Mouse (Mus musculus): ENCODE data around the gene Krt32. TPM values are rescaled to one million over a fixed set of nuclear protein-coding genes. Genes with fewer than 3 reads are reported as not detected.

The Krt32 gene
- not detected in 2 replicates for polyA plus RNA-seq (2014; fragmentation: Nextera tagmentation; extraction: Ambion mirVana)

DNA sequence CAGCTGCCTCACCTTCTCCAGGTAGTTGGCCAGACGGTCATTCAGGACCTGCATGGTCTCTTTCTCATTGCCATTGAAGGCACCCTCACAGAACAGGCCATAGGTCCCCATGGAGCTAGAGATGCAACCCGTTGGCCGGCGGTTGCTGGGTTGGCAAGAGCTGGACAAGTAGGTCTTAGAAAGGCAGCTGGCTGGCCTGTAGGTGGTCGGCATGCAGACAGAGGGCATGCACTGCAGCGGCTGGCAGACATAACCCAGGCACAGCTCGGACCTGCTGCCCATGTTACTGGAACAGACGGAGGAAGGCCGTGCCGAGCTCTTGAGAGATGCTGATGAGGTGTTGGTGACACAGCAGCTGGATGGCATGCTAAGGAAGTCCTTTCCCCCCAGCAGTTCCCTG, at the start of gene Krt32:
Gene Krt32, minus strand, starts transcription at position 366 of the 400 bp plus-strand sequence.
- 94% methylated on average over 10 of the region's 10 CpGs for WGBS
- DNase-seq (ENCODE audit: low spot score, missing footprints) = no peak
- no peaks in the 10 kb centered on the region for H3K36me3 ChIP-seq (ENCODE audit: control insufficient read depth, insufficient read depth, low read length)
- no peak within 1 kb of the TSS for H3K4me3 ChIP-seq (ENCODE audit: low read depth, low read length)
- H3K27me3 ChIP-seq (ENCODE audit: control insufficient read depth, insufficient read depth, low read length) = no peaks in the 10 kb centered on the region
- no peak within 1 kb of the TSS for H3K9ac ChIP-seq (ENCODE audit: low read length)
- H3K4me2 ChIP-seq = no peak within 1 kb of the TSS
- ATAC-seq (ENCODE audit: low FRiP score) = no peak
- no peaks in the 10 kb centered on the region for H3K9me3 ChIP-seq (ENCODE audit: control insufficient read depth, low read length)
- no peaks in the 10 kb centered on the region for H3K4me1 ChIP-seq (ENCODE audit: control insufficient read depth, insufficient read depth, low read length)
- H3K27ac ChIP-seq (ENCODE audit: low read depth, low read length) = no peak within 1 kb of the TSS

DNA sequence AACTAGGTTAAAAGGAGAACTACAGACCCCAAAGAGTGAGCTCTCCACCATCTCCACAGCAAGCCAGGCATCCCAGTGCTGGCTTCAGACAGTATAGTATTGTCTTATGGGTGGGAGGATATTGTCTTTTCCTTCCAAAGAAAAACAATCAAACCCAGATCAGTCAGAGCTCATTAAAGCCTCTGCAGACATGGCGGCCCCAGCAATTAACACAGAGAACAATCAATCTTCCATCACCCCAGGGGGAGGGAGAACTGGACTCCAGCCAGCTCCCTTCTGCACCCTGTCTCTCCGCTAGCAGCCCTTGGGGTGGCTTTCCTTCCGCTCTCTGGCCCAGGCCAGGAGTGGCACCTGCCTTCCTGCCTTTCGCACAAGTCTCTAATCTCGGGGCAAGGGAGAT, 49.7 kb upstream of the Krt32 start:
- Histone ChIP-seq H3K27ac (ENCODE audit: low read depth, low read length) (no peak overlapping the region), H3K4me3 (ENCODE audit: low read depth, low read length) (no peak overlapping the region), H3K4me2 (no peak overlapping the region), H3K27me3 (ENCODE audit: control insufficient read depth, insufficient read depth, low read length) (no peaks in the 10 kb centered on the region), H3K9me3 (ENCODE audit: control insufficient read depth, low read length) (no peaks in the 10 kb centered on the region), H3K9ac (ENCODE audit: low read length) (no peak overlapping the region), H3K36me3 (ENCODE audit: control insufficient read depth, insufficient read depth, low read length) (no peaks in the 10 kb centered on the region), H3K4me1 (ENCODE audit: control insufficient read depth, insufficient read depth, low read length) (peaks cover 19% of the 10 kb centered on the region)
- ATAC-seq (ENCODE audit: low FRiP score) = 0 out of 2 replicates have a peak, but pooled peaks have one; percentile 24
- peak; percentile 85 for DNase-seq (ENCODE audit: low spot score, missing footprints)
- WGBS = 61% methylated on average over 5 of the region's 5 CpGs

DNA sequence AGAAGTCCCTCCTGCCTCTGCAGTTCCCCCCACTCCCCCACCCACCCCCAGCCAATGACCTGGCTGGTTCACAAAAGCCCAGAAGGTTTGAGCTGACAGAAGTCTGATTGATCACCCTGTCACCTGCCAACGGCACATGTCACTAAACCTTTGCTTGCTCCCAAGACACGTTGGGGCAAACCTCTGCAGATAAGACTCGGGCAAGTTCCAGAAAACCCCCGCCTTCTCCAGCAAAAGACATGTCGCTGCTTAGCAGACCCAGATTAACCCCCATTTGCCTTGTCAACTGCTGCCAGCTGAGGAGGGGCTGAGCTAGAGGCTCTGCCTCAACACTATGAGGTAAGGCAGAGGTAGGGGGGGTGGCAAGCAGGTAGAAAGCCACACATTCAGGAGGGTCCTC, 48.5 kb upstream of the Krt32 start:
- no peak overlapping the region for H3K27ac ChIP-seq (ENCODE audit: low read depth, low read length)
- H3K36me3 ChIP-seq (ENCODE audit: control insufficient read depth, insufficient read depth, low read length) = no peaks in the 10 kb centered on the region
- DNase-seq (ENCODE audit: low spot score, missing footprints) (peak; percentile 86), ATAC-seq (ENCODE audit: low FRiP score) (no peak)
- H3K4me2 ChIP-seq = no peak overlapping the region
- no peaks in the 10 kb centered on the region for H3K9me3 ChIP-seq (ENCODE audit: control insufficient read depth, low read length)
- H3K9ac ChIP-seq (ENCODE audit: low read length) = no peak overlapping the region
- H3K27me3 ChIP-seq (ENCODE audit: control insufficient read depth, insufficient read depth, low read length) = no peaks in the 10 kb centered on the region
- H3K4me1 ChIP-seq (ENCODE audit: control insufficient read depth, insufficient read depth, low read length) = peaks cover 19% of the 10 kb centered on the region
- 29% methylated on average over 5 of the region's 5 CpGs for WGBS
- no peak overlapping the region for H3K4me3 ChIP-seq (ENCODE audit: low read depth, low read length)

DNA sequence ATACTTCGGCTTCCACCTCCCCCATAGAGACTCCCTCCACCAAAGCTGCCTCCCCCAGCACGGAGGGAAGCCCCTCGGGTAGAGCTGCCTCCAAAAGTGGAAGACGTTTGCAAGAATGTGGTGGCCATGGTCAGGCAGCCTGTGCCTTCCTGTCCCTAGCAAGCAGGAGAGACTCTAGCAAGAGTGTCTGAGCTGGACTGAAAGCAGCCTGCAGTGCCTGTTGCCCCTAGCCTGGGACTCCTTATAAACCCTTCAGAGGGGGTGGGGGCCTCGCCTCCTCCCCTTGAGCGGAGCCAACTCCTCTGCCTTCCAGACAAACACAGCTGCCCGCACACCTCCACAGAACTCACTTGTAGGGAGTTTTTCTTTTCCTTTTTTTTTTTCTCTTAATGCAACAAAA, 47.7 kb upstream of the Krt32 start, which contains the start of gene Krt15:
Gene Krt15, minus strand, starts transcription at position 198 of the 400 bp plus-strand sequence.
- Histone ChIP-seq H3K9me3 (ENCODE audit: control insufficient read depth, low read length) (no peaks in the 10 kb centered on the region), H3K4me1 (ENCODE audit: control insufficient read depth, insufficient read depth, low read length) (peaks cover 19% of the 10 kb centered on the region), H3K36me3 (ENCODE audit: control insufficient read depth, insufficient read depth, low read length) (no peaks in the 10 kb centered on the region), H3K27ac (ENCODE audit: low read depth, low read length) (no peak within 1 kb of the TSS), H3K27me3 (ENCODE audit: control insufficient read depth, insufficient read depth, low read length) (no peaks in the 10 kb centered on the region), H3K4me3 (ENCODE audit: low read depth, low read length) (no peak within 1 kb of the TSS), H3K4me2 (no peak within 1 kb of the TSS), H3K9ac (ENCODE audit: low read length) (no peak within 1 kb of the TSS)
- ATAC-seq (ENCODE audit: low FRiP score) (no peak), DNase-seq (ENCODE audit: low spot score, missing footprints) (no peak)
- WGBS = 66% methylated on average over 7 of the region's 7 CpGs

DNA sequence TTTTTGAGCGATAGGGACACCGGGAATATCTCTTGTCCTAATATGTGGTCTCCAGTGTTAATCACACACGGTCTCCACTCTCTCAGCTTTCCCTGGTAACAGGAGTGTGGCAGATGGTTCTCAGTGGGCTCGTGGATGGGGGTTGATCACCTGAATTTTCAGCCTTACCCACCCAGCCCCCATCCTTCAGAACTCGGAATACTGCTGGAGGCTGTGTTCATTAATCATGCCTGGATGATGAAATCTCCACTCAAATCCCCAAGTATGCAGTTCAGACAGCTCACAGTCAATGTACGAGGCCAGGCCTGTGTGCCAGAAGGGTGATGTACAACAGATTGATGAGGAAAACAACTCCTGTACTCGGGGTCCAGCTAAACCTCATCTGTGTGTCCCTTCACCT, 36.9 kb upstream of the Krt32 start:
- H3K27ac ChIP-seq (ENCODE audit: low read depth, low read length) = no peak overlapping the region
- H3K4me1 ChIP-seq (ENCODE audit: control insufficient read depth, insufficient read depth, low read length) = no peaks in the 10 kb centered on the region
- no peak overlapping the region for H3K4me2 ChIP-seq
- 85% methylated on average over 7 of the region's 7 CpGs for WGBS
- H3K36me3 ChIP-seq (ENCODE audit: control insufficient read depth, insufficient read depth, low read length) = no peaks in the 10 kb centered on the region
- no peak overlapping the region for H3K4me3 ChIP-seq (ENCODE audit: low read depth, low read length)
- ATAC-seq (ENCODE audit: low FRiP score) (no peak), DNase-seq (ENCODE audit: low spot score, missing footprints) (no peak)
- H3K9me3 ChIP-seq (ENCODE audit: control insufficient read depth, low read length) = no peaks in the 10 kb centered on the region
- no peaks in the 10 kb centered on the region for H3K27me3 ChIP-seq (ENCODE audit: control insufficient read depth, insufficient read depth, low read length)
- no peak overlapping the region for H3K9ac ChIP-seq (ENCODE audit: low read length)

DNA sequence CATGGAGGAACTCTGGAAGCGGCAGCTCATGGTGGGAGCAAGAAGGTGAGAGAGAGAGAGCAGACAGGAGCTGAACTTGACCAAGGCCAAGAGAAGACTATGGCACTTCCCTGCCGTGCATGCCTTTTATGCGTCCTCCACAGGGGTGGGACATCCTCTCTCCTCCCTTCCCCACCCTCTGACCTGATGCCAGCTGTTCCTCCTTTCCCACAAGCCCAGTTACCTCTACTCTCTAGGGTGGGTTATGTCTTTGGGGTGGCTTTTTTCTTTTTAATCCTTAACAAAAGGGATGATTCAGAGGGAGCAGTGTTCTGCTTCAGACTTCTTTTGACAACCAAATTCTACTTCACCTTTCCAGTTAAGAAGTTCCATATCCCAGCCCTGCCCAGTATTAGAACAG, 33.4 kb upstream of the Krt32 start, which contains the start of gene Krt13:
Gene Krt13, minus strand, starts transcription at position 101 of the 400 bp plus-strand sequence.
- ATAC-seq (ENCODE audit: low FRiP score) (no peak), DNase-seq (ENCODE audit: low spot score, missing footprints) (no peak)
- H3K9me3 ChIP-seq (ENCODE audit: control insufficient read depth, low read length) = no peaks in the 10 kb centered on the region
- H3K9ac ChIP-seq (ENCODE audit: low read length) = no peak within 1 kb of the TSS
- no peak within 1 kb of the TSS for H3K4me3 ChIP-seq (ENCODE audit: low read depth, low read length)
- no peaks in the 10 kb centered on the region for H3K4me1 ChIP-seq (ENCODE audit: control insufficient read depth, insufficient read depth, low read length)
- no peak within 1 kb of the TSS for H3K4me2 ChIP-seq
- no peaks in the 10 kb centered on the region for H3K36me3 ChIP-seq (ENCODE audit: control insufficient read depth, insufficient read depth, low read length)
- H3K27ac ChIP-seq (ENCODE audit: low read depth, low read length) = no peak within 1 kb of the TSS
- no peaks in the 10 kb centered on the region for H3K27me3 ChIP-seq (ENCODE audit: control insufficient read depth, insufficient read depth, low read length)
- 73% methylated on average over 3 of the region's 3 CpGs for WGBS

DNA sequence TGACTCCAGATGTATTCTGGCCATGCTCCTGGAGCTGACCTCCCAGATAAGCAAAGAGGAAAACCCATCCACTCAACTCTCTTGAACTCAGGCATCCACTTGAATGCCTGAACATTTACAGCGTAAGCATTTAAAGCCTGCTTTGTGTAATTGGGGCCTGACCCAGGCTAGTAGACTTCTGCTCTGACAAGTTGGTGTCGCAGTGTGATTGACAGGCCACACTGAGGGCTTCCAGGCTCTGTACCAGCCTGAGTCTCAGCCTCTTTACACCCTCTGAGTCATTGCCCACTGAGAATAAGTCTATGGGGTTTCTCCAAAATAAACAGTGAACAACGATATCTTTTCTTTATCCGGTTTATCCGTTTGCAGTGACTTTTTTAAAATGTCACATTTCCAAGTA, 32.3 kb upstream of the Krt32 start:
- H3K27ac ChIP-seq (ENCODE audit: low read depth, low read length) = no peak overlapping the region
- ATAC-seq (ENCODE audit: low FRiP score) = no peak

DNA sequence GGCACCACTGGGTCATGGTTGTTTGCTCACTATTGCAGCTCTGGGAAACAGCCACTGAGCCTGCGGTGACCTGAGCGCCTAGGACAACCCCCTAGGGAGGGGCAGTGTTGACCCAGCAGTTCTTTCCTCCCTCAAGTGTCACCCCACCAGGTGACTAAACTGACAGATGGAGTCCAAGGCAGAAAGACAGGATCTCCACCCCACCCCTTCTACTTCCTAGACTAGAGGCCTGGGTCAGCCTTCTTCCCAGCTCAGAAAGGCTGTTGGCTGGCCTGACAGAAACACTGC, 25.7 kb upstream of the Krt32 start:
- H3K9ac ChIP-seq (ENCODE audit: low read length) = no peak overlapping the region
- no peaks in the 10 kb centered on the region for H3K27me3 ChIP-seq (ENCODE audit: control insufficient read depth, insufficient read depth, low read length)
- no peak overlapping the region for H3K27ac ChIP-seq (ENCODE audit: low read depth, low read length)
- ATAC-seq (ENCODE audit: low FRiP score) (no peak), DNase-seq (ENCODE audit: low spot score, missing footprints) (no peak)
- no peaks in the 10 kb centered on the region for H3K9me3 ChIP-seq (ENCODE audit: control insufficient read depth, low read length)
- 64% methylated on average over 2 of the region's 2 CpGs for WGBS
- H3K4me1 ChIP-seq (ENCODE audit: control insufficient read depth, insufficient read depth, low read length) = no peaks in the 10 kb centered on the region
- no peak overlapping the region for H3K4me2 ChIP-seq
- H3K36me3 ChIP-seq (ENCODE audit: control insufficient read depth, insufficient read depth, low read length) = no peaks in the 10 kb centered on the region
- H3K4me3 ChIP-seq (ENCODE audit: low read depth, low read length) = no peak overlapping the region

More for the DNA sequence above, 32.3 kb upstream of the Krt32 start:
- DNase-seq (ENCODE audit: low spot score, missing footprints) = peak; percentile 21
- no peaks in the 10 kb centered on the region for H3K4me1 ChIP-seq (ENCODE audit: control insufficient read depth, insufficient read depth, low read length)
- H3K36me3 ChIP-seq (ENCODE audit: control insufficient read depth, insufficient read depth, low read length) = no peaks in the 10 kb centered on the region
- no peak overlapping the region for H3K4me2 ChIP-seq
- H3K9me3 ChIP-seq (ENCODE audit: control insufficient read depth, low read length) = no peaks in the 10 kb centered on the region
- 91% methylated on average over 5 of the region's 5 CpGs for WGBS
- no peaks in the 10 kb centered on the region for H3K27me3 ChIP-seq (ENCODE audit: control insufficient read depth, insufficient read depth, low read length)
- no peak overlapping the region for H3K4me3 ChIP-seq (ENCODE audit: low read depth, low read length)
- H3K9ac ChIP-seq (ENCODE audit: low read length) = no peak overlapping the region

DNA sequence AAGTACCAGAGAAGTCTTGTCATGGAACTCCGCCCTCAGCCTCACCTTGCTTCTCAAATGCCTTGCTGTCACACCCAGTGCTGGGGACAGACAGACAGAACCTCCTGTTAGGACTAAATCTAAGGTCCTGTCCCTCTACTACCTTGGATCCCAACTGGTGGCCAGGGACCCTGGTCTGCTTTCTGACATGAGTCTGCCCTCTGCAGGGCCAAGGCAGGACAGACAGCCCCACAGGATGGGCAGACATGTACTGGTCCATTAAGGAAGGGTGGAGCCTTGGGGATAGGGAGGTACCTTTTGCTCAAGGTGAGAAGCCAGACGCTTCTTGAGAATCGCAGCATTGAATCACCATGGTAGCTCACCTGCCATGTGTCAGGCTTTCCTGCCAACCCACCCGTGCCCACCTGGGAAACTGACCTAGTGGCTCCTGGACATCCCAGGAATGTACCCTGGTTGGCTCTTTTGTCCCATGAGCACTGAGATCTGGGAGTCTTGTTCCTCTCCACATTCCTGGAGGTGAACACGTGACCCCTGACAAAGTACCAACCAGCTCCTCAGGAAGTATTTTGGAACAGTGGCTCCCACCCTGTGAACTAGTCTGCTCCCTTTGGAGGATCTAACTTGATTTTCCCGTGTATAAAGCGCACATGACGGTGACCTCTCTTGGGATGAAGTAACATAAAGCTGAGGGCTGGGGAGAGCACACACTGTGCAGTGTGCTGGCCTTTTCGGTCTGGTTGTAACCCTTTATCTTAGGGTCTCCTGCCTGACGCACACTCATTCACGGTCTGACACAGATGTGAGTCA, 25.1 kb upstream of the Krt32 start:
- no peak for ATAC-seq (ENCODE audit: low FRiP score)
- Histone ChIP-seq H3K4me2 (no peak overlapping the region), H3K27me3 (ENCODE audit: control insufficient read depth, insufficient read depth, low read length) (no peaks in the 10 kb centered on the region), H3K9ac (ENCODE audit: low read length) (no peak overlapping the region), H3K9me3 (ENCODE audit: control insufficient read depth, low read length) (no peaks in the 10 kb centered on the region), H3K4me3 (ENCODE audit: low read depth, low read length) (no peak overlapping the region), H3K4me1 (ENCODE audit: control insufficient read depth, insufficient read depth, low read length) (no peaks in the 10 kb centered on the region), H3K36me3 (ENCODE audit: control insufficient read depth, insufficient read depth, low read length) (no peaks in the 10 kb centered on the region), H3K27ac (ENCODE audit: low read depth, low read length) (no peak overlapping the region)
- no peak for DNase-seq (ENCODE audit: low spot score, missing footprints)
- WGBS = 86% methylated on average over 11 of the region's 11 CpGs

All from midbrain, embryonic 11.5 days (tissue).